Mouse (Mus musculus) heart, adult 9 months (tissue): ENCODE measurements at regions not wholly inside any gene's neighbourhood (a gene's known extent, or its start where the extent isn't known, plus 50 kb on each side); places are given as distances from the start of the nearest gene placed in this dataset.
A peak's percentile ranks its signal among the peaks of the same experiment; 100 is the strongest.

Experiments
- DNase-seq, 2 experiments: peaks; one replicate each; pipeline ENCODE4 v3.0.0; 2022; ENCODE audit warnings: low spot score in 2 of 2

DNA sequence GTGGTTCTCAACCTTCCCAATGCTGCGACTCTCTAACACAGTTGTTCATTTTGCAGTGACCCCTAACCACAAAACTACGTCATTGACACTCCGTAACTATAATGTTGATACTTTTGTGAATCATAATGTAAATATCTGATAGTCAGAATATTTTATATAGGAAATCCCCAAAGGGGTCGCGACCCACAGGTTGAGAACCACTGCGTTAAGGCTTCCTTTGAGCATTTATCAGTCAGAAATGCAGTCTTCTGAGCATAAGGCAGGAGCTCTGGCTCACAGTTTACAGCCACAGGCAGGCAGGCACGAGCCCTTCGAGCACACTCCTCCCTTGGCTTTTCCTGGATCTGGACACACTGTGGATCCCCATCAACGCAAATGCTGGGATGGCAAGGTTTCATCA, 57.0 kb downstream of the Nxnl2 start:
- no peak for DNase-seq

DNA sequence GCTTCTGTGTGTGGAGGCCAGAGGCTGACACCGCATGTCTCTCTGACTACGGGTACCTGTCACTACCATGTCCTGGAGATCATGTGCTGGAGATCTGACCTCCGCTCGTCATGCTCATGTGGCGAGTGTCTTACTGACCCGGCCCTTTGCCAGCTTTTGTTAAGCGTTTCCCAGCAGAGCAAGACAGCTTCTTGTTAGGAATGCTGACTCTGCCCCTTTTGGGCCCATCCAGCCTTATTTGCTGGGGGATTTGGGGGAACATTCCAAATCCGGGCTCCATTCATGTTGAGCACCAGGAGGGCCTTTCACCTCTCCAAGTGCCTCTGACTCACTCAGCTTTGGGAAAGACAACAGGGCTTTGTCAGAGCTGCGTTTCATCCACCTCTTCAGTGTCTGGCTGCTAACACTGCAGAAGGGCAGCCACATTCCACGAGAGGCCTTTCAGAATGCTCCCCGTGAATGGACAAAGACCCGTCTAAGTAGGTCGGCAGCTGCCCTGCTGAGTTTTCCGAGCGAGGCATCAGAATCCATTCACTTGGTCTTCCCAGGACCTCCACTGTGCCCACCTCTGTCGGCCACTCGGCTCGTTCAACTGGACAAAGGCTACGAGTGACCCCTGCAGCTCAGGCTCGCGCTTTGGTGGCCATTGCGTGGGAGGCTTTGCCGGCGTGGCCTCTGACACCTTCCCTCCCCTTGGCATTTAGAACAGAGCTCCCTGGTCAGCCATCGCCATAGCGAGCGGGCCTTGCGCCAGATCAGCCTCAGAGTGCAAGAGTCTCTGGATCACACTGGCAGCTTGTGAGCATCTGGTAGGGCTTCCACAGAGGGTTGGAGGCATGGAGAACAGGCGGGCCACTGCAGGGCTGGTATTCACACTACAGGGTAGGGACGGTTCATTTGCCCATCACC, 58.3 kb downstream of the Nxnl2 start:
- DNase-seq = no peak

DNA sequence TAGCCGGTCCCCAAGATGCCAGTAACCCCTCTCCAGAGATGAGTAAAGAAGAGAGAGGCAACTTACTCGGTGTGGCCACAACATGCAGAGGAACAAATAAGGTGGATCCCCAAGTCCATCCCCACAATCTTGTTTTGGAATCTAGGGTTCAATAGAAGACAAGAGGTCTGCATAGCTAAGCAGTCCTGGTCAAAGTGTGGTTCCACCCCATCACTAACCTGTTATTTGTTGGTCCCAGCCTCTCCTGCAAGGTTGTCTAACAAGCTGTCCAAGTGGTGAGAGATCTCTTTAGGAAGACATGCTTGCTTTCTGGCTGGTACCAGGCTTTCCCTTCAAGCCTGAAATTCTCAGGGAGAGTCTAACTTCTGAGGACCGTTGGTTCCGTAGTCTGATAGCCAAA, 59.0 kb downstream of the Nxnl2 start:
- no peak for DNase-seq

DNA sequence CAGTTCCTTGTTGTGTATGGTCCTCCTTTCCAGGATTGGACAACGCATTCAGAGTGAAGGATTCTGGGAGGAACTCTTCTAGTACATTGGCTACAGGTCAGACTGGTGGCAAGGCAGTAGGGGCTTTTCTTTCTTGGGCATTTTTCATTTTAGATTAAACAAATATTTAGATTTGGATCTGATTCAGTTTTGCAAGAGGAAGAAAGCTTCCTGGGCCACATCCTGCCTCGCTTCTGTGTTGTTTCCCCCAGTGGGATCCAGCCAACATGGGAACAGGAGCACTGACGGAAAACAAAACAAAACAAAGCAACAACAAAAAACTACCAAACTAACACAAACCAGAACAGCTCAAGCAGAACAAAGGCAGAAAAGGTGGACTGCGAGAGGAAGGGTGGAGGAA, 60.8 kb downstream of the Nxnl2 start:
- DNase-seq = no peak

DNA sequence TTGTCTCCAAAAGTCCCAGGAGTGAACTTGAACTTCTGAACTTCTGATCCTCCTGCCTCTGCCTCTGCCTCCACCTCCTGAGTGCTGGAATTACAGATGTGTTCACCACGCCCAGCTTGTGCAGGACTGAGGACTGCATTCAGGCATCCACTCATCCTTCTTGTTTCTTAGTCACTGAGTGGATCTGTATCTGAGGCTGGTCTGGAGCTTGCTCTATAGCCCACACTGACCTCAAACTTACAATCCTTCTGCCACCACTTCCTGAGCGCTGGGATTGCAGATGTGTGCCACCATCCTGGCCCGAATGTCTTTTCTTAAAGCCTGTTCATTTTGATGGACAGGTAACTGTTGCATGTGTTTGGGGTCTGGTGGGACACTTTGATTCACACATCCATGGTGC, 76.6 kb downstream of the Nxnl2 start:
- DNase-seq = no peak

DNA sequence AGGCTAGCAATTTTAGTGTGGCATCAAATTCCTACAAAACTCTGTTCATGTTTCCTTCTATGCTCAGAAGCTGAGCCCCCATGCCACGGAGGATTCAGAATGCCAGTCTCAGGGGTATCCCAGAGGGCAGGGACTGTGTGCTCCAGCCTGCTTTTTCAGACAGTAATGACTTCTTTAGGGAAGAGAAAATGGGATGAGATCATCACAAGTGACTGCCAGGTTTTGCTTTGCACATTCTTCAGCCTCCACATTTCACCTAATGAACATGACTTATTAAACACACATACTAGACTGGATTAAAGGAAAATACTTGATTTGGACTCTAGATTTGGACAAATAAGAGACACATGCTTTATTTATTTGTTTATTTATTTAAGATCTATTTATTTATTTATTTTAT, 82.5 kb downstream of the Nxnl2 start:
- DNase-seq = no peak

DNA sequence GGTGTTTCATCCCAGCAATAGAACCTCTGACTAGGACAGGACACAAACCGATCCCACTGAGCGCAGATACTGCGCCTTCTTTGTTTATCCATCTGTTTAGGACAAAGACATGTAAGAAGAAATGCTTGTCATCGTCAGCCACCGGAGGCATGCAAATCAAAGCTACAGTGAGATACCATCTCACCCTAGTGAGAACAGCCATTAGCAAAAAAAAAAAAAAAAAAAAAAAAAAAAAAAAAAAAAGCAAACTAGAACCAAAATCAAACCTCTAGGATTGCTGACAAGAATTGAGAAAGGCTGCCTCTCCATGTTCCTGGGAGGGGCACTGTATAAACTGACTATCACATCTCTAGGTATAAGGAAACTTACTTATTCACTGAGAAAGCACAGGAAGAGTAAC, 84.9 kb downstream of the Nxnl2 start:
- no peak for DNase-seq

DNA sequence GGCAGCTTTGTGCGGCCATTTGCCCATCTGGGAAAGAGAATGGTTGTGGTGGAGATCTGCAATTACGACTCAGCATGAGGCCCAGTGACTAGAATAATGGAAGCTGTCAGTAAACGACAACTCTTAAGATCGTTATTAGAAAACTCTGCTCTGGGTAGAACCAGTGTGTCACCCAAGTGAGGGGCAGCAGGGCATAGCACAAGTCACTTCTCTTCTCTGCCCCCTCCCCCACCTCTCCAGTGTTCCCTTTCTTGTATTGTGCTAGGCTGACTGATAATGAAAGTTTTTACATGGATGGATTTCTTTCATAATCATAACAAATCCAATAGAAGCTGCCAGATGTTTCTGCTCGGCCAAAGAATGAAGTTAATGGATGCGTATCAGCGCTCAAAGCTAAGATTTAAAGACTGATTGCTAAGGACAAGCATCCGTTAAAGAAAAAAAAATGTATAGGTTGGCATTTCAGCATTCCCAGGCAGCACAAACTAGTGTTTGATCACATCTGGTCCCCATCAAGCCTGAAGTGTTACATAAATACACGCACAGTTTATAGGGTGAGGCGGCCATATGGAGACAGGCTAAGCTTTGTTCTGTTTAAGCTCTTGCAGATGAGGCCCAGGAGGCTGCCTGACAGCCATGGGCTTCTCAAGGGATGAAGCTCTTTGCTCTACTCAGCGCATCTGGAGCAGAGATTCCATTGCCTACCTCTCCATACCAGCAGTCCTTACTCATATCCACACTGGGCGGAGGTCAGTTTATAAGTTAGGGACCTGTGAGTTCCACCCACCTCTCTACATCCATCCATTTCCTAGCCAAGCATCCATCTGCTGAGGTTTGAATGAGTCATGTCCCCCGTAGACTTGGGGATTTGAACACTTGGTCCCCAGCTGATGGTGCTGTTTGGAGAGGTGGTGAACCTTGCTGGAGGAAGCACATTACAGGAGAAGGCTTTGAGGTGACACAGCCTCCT, 88.2 kb downstream of the Nxnl2 start:
- no peak for DNase-seq

DNA sequence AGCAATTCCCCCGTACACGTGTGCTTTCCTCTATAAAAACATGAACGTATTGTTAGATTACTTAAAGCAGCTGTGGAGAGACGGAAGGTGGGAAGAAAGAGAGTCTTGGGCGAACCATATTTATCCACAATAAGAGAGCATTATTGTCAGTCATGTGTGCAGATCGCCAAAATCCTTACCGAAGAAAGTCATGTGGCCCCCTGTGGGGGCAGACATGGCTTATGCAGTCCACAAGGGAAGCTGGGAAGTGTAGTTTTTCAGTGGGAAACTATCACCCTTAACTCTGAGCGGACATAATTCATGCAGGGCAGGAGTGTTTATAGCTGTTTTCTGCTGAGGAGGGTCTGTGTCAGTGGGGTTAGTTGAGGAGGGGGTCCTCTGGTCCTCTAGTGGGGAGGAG, 90.8 kb downstream of the Nxnl2 start:
- DNase-seq = no peak

DNA sequence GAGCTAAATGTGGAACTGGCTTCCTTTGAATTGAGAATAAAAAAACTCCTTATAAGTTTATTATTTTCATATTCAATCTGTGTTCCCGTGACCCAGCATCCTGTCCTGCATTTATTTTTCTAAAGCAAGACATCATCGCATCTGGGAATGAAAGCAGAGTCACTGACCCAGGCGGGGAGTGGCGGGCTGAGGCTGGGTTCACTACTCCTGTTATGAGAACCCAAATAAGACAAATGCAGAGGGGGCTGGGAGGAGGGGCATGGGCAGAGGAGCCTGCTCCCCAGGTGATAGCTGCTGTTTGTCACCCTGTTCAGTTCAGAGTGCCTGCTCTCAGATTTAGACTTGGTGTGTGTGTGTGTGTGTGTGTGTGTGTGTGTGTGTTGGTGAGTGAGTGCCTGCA, 102.0 kb downstream of the Nxnl2 start:
- DNase-seq = peak in 1 of 2 experiments; percentile 31

DNA sequence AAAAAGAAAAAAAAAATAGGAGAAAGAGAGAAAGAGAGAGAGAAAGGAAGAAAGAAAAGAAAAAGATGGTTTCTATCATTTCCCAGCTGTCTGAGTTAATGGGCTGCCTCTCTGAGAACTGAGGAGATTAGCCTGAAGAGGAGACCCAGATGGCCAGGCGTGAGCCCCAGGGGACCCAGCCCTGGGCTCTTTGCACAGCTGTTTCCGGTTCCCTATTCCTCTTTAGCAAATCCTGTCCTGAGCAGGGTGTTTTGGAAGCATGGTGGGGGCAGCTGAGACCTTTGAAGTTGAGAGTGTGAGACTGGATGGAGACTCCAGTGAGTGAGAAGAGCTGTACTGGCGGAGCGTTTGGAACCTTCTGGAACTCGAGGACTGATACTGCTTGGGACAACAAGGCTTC, 103.8 kb downstream of the Nxnl2 start:
- peak; percentile 78 to 85 for DNase-seq

DNA sequence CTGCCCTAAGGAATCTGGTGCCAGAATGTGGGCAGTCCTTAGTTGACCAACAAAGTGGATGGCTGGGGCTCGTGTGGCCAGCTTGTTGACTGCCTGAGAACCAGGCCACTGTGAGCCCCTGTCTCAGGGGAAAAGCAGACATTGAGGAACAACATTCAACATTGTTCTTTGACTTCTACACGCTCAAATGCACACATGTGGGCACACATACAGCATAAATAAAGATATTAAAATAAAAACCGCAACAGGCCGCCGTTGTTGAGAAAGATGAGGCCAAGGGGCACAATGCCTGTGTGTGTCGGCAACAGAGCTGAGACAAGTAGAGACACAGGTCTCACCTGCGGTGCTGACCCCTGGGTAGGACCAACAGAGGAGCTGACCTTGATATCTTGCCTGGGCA, 105.8 kb downstream of the Nxnl2 start:
- DNase-seq = no peak

DNA sequence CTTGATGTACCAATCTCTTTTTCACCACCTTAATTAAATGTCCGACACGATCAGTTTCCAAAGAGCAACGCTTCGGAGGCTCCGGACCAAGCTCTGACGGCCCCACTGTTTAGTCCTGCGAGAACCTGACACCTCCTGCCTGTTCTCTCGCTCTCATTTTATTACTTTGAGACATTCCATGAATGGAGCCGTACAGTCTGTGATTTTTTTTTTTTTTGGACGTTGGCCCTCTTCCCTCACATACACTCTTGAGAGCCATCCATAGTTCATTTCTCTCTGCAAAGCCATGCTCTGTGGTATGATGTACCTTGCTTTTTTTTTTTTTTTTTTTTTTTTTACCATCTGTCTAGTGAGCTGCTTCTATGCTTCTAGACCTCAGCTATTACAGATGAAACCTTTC, 106.7 kb downstream of the Nxnl2 start:
- DNase-seq = no peak

DNA sequence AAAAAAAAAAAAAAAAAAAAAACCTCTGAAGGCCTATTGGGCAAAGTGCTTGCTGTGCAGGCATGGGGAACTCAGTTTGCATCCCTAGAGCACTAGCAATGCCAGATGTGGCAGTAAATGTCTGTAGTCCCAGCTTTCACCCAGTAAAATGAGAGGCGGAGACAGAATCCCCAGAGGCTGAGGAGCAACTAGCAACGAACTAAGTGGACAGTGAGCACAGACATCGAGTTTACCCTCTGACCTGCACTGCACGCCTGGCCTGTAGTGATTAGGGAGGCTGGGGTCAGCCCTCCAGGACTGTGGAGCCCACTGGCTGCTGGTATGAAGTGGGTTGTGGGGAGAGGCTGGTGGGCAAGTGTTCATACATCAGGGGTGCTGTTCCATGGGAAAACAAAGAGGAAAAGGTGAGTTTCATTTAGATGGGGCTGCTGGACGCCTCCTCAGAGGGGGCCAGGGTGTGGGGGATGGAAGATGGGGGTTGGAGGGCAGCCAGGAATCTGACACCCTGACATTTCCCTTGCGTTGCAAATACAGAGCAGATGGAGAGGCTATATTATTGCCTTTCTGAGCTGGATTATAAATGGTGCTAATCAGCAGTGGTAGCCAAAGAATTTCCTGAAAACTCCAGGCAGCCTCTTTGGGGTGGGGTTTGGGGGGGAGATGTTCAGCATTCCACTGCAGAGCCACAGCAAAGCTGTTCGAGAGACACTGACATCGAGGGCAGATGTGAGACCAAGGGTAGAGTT, 109.0 kb downstream of the Nxnl2 start:
- no peak for DNase-seq

DNA sequence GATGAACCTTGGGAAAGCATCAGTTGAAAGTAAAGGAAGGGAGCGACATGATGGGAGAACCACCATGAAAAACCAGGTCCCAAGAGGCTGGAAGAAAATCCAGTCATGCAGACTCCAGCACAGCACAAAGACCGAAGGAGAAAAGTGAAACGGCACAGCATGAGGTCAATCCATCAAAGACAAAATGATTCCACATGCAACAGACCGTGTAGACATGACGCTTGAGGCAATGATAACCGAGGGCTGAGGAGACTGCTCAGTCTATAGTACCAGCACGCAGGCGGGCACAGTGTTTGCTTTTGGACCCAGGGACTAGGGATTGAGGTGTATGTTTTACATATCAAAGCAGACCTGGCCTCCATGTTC, 109.5 kb downstream of the Nxnl2 start:
- DNase-seq = no peak

DNA sequence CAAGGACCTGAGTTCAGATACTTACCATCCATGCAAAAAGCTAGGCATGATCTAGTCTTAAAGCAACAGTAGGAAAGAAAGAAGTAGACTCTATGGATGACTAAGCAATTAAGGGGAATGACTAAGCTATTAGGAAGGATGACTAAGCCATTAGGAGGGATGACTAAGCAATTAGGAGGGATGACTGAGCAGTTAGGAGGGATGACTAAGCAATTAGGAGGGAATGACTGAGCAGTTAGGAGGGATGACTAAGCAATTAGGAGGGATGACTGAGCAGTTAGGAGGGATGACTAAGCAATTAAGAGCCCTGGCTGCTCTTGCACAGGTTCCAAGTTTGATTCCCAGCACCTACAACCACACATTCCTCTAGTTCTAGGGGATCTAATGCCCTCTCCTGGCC, 113.9 kb downstream of the Nxnl2 start:
- no peak for DNase-seq

DNA sequence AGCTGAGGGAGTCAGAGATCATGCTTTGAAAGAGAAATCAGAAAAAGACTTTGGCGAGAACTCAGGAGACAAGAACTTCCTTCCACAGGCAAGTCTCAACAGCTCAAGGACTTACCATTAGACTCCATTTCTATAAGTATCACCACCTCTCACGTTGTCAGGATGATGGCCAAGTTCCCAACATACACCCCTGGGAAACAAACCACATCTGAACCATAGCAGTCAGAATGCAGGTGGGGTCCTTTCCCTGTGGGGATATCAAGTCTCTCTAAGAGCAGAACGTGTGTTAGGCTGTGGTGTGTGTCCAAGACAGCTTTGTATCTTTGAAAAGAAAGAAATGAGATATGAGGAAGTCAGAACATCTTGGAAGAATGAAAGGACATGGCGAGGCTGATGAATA, 118.6 kb downstream of the Nxnl2 start:
- no peak for DNase-seq

DNA sequence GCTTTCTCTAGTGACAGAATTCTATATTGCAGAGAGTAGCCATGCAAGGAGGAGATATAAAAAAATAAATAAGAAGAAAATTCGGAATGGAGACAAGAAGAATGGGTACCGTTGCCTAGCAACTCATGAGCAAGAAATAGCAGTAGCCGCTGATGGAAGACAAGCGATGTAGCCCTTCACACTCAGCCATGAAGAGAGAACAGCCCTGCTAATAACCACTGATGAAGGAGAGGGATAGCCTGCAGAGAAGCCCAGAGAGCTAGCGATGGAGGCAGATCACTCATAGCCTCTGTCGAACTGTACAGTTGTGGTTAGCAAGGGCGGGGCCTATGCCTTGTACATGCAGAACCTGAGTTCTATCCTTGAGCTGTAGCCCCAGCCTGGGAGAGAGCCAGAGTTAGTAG, 118.4 kb upstream of the S1pr3 start:
- no peak for DNase-seq

DNA sequence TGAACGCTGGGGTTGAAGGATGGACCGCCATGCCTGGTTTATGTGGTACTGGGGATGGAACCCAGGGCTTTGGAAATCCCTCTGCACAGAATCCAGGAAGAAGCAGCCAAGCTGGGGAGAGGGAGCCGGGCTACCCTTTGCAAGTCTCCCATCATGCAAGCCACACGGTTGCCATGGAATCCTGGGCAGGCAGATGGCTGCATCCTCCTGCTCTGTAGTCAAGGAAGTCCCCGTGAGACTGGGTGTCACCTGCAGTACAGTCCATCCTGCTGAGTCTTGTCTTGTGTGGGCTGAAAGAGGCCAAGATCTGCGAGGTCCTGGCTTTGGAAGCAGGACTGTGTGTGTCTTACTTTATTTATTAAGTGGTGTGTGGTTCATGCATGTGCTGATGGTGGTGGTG, 117.5 kb upstream of the S1pr3 start:
- no peak for DNase-seq

DNA sequence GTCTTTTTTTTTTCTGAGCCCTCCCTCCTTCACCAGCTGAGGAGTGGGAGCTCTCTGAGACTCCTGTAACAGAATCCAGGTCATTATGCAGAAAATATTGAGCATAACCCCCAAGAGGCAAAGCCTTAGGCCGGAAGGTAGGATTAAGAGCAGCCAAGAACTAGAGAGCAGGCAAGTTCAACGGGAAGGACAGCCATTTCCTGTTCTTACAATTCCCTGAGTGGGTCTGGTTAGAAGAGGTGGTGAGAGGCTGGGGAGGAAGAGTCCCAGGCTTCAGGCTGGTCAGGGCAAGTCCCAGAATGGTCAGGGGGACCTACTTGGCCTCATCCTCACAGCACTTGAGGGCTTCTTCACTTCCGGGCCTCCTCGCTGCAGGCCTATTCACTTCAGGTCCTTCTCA, 115.4 kb upstream of the S1pr3 start:
- peak in 1 of 2 experiments; percentile 57 for DNase-seq

DNA sequence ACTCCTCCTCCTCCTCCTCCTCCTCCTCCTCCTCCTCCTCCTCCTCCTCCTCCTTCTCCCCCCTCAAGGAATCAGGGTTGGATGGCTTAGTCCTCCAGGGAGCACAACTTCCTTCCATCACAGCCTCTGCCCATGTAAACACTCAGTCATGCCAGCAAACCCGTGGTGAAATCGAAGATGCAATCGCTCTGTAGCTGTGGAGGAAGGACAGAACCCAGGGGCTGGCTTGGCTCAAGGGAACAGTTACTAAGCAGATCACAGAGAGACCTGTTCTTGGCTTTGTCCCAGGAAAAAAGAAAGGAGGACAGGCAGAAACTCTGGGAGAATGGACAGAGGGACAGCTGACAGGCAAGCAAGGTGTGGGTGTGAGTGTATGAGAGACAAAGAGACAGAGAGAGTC, 112.6 kb upstream of the S1pr3 start:
- no peak for DNase-seq

DNA sequence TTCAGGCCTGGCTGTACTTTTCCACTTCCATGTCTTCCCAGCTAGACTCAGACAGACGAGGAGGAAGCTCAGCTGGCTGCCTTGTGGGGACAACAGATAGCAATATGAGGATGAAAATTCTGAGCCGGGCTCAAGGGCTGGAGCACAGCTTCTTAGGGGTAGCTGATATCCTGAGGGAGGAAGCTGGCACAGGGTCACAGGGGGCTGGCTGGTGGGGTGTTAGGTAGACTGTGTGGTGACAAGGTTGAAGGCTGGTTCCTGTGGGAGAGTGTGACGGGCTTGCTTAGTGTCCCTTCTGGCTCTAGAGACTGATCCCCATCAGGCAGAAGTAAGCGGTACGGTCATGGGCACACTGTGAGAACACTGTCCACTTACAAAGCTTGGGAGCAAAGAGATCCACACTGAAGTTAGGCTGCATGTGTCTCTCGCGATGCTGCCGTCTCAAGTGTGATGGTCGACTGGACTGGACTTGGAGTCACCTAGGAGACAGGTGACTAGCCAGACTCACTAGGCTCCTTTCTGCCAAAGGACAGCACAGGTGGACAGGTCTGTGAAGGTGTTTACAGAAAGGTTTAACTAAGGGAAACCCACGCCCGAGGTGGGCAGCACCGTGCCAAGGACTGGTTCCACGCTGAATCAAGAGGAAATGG, 111.1 kb upstream of the S1pr3 start:
- no peak for DNase-seq
